Mouse (Mus musculus) forebrain, embryonic 15.5 days (tissue): ENCODE data around the gene Tvp23a. TPM values are rescaled to one million over a fixed set of nuclear protein-coding genes. Genes with fewer than 3 reads are reported as not detected.
A peak's percentile ranks its signal among the peaks of the same experiment; 100 is the strongest.

Experiments
- ATAC-seq: fragments of 200-750 bp; cut with Nextera tagmentation; replicated peaks from 2 replicates; pipeline ENCODE4 v1.8.0; 2017; ENCODE audit warnings: mild to moderate bottlenecking, moderate TSS enrichment, moderate library complexity
- H3K27ac ChIP-seq: fragments of 300-500 bp; sonication (generic); replicated peaks from 2 replicates; pipeline ENCODE4 v1.5.1; 2015; ENCODE audit warnings: mild to moderate bottlenecking, inconsistent platforms
- H3K27me3 ChIP-seq: fragments of 300-500 bp; sonication (generic); 2 replicates; pipeline ENCODE4 v1.6.1; 2015; ENCODE audit warnings: inconsistent platforms
- H3K36me3 ChIP-seq: fragments of 300-500 bp; sonication (generic); 2 replicates; pipeline ENCODE4 v1.6.1; 2015; ENCODE audit warnings: mild to moderate bottlenecking, inconsistent platforms
- H3K4me1 ChIP-seq: fragments of 300-500 bp; sonication (generic); 2 replicates; pipeline ENCODE4 v1.6.1; 2015; ENCODE audit warnings: inconsistent platforms
- H3K4me2 ChIP-seq: fragments of 300-500 bp; sonication (generic); replicated peaks from 2 replicates; pipeline ENCODE4 v1.6.1; 2015; ENCODE audit warnings: mild to moderate bottlenecking, inconsistent platforms
- H3K4me3 ChIP-seq: fragments of 300-500 bp; sonication (generic); 2 replicates; pipeline ENCODE4 v1.5.1; 2015; ENCODE audit warnings: mild to moderate bottlenecking, inconsistent platforms
- H3K9ac ChIP-seq: fragments of 300-500 bp; sonication (generic); replicated peaks from 2 replicates; pipeline ENCODE4 v1.6.1; 2015; ENCODE audit warnings: mild to moderate bottlenecking, inconsistent platforms
- H3K9me3 ChIP-seq: fragments of 300-500 bp; sonication (generic); 2 replicates; pipeline ENCODE4 v1.6.1; 2016; ENCODE audit warnings: inconsistent platforms
- WGBS: fragments of 180-500 bp; shearing (Covaris S2); methylation state at CpG from one replicate; pipeline ENCODE4 v1.1.7; 2015; ENCODE audit warnings: mixed read lengths; 5-methylcytosine and 5-hydroxymethylcytosine counted together
- polyA plus RNA-seq: library from polyadenylated mRNA; unstranded; fragments of >200 nt; fragmentation: Nextera tagmentation; extraction: Ambion mirVana; gene quantifications from 2 replicates; pipeline ENCODE4 v1.2.1, GENCODE M21; 2015

Gene Tvp23a
- polyA plus RNA-seq: 52.1 and 53.0 TPM in 2 replicates

- peak; percentile 99 for ATAC-seq
- WGBS: 1% methylated on average over 12 of the region's 12 CpGs
- H3K4me3 ChIP-seq: peak within 1 kb of the TSS; percentile 65
- H3K9me3 ChIP-seq: no peaks in the 10 kb centered on the region
- H3K9ac ChIP-seq: peak within 1 kb of the TSS; percentile 88
- H3K4me1 ChIP-seq: peaks cover 26% of the 10 kb centered on the region
- H3K27me3 ChIP-seq: no peaks in the 10 kb centered on the region
- H3K4me2 ChIP-seq: peak within 1 kb of the TSS; percentile 86
- no peaks in the 10 kb centered on the region for H3K36me3 ChIP-seq
- peak within 1 kb of the TSS; percentile 89 for H3K27ac ChIP-seq
These were observed at the start of gene Tvp23a for GRCm38 (mm10) chr16:10447264-10447594. Gene Tvp23a, minus strand, starts transcription at chr16:10447362.

DNA sequence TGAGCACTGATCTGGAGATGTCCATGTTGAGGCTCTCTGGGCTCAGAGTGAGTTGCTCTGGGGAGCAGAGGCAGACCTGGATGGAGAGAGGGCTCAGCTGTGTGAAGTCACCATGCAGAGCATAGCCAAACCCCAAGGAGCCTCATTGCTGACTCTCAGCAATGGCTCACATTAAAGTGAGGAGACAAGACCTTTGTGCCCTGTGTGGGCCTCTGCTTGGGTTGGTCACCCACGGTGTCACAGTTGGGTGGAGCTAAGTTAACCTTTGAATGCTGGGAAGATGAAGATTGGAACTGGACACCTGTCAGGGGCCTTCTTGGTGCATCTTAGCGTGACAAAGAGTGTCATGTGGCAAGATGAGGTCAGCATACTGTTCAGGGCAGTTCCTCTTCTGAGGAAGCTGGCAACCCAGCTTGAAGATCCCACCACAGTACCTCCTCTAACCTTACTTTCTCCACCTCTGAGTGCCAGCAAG is 48.7 kb upstream of the Tvp23a start:
- no peak overlapping the region for H3K4me2 ChIP-seq
- 69% methylated on average over 2 of the region's 2 CpGs for WGBS
- no peak for ATAC-seq
- H3K27me3 ChIP-seq: no peaks in the 10 kb centered on the region
- H3K9ac ChIP-seq: no peak overlapping the region
- H3K4me1 ChIP-seq: no peaks in the 10 kb centered on the region
- H3K27ac ChIP-seq: no peak overlapping the region
- H3K4me3 ChIP-seq: no peak overlapping the region
- no peaks in the 10 kb centered on the region for H3K9me3 ChIP-seq
- no peaks in the 10 kb centered on the region for H3K36me3 ChIP-seq

- no peak overlapping the region for H3K9ac ChIP-seq
- ATAC-seq: no peak
- WGBS: 86% methylated on average over 3 of the region's 3 CpGs
These were observed 45.4 kb upstream of the Tvp23a start for GRCm38 (mm10) chr16:10492587-10492986.

DNA sequence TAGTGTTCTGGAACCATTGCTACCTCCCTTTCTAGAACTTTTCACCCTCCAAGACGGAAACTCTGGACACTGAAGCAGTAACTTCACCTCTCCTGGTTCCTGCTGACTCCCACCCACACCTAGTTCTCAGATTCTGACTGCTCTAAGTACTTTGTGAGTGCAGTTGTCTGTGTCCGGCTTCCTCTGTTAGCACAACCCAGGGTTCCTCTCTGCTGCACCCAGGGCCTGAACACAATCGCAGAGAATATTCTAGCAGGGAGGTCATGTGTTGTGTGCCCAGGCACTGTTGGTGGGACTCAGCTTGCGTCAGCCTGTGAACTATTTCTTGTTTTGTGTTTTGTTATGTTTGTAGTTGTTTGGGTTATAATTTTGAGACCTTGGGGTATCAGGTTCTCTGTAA is 44.6 kb upstream of the Tvp23a start:
- H3K4me2 ChIP-seq: no peak overlapping the region
- peaks cover 4% of the 10 kb centered on the region for H3K4me1 ChIP-seq
- no peak for ATAC-seq
- no peak overlapping the region for H3K27ac ChIP-seq
- H3K9me3 ChIP-seq: no peaks in the 10 kb centered on the region
- H3K4me3 ChIP-seq: no peak overlapping the region
- H3K27me3 ChIP-seq: 0 out of 2 replicates have a peak, but pooled peaks cover 5% of the 10 kb centered on the region
- no peaks in the 10 kb centered on the region for H3K36me3 ChIP-seq
- H3K9ac ChIP-seq: no peak overlapping the region
- WGBS: 90% methylated on average over 4 of the region's 4 CpGs

More at GRCm38 (mm10) chr16:10492587-10492986, 45.4 kb upstream of the Tvp23a start:
- Histone ChIP-seq H3K9me3 (no peaks in the 10 kb centered on the region), H3K27me3 (0 out of 2 replicates have a peak, but pooled peaks cover 5% of the 10 kb centered on the region), H3K36me3 (no peaks in the 10 kb centered on the region), H3K4me1 (peaks cover 4% of the 10 kb centered on the region), H3K4me2 (no peak overlapping the region), H3K4me3 (no peak overlapping the region), H3K27ac (no peak overlapping the region)

GRCm38 (mm10) chr16:10490503-10491150 is 43.5 kb upstream of the Tvp23a start:
- no peak for ATAC-seq
- Histone ChIP-seq H3K27me3 (0 out of 2 replicates have a peak, but pooled peaks cover 5% of the 10 kb centered on the region), H3K27ac (no peak overlapping the region), H3K36me3 (no peaks in the 10 kb centered on the region), H3K4me3 (no peak overlapping the region), H3K9ac (no peak overlapping the region), H3K4me1 (peaks cover 4% of the 10 kb centered on the region), H3K9me3 (no peaks in the 10 kb centered on the region), H3K4me2 (no peak overlapping the region)
- 83% methylated on average over 18 of the region's 18 CpGs for WGBS

DNA sequence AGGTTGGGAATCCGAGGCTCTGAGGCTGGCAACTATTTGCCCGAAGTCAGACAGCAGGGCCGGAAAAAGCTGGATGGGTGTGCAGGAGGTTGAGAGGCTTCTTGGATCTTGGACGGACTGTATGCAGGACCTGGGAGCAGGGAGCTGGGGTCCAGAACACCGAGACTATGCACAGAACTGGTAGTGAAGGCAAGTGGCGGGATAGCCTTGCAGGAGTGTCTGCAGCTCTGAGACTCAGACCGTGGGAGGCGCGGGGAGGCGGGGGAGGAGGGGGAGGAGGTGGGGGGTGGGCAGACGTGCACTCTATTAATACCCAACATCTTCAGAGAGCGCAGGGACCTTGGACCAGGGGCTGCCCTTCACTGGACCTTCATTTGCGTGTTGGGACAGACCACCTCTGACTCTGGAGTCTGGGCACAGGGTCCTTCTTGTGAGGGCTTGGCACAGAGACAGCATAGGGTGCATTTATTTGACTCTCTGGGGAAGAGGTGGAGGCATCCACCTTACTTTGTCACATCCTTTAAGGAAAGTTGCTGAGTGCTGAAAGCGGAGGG is 42.8 kb upstream of the Tvp23a start:
- Histone ChIP-seq H3K36me3 (no peaks in the 10 kb centered on the region), H3K27me3 (0 out of 2 replicates have a peak, but pooled peaks cover 5% of the 10 kb centered on the region), H3K4me1 (peaks cover 4% of the 10 kb centered on the region), H3K4me3 (peak overlapping the region; percentile 11), H3K27ac (no peak overlapping the region), H3K9ac (no peak overlapping the region), H3K4me2 (peak overlapping the region; percentile 17), H3K9me3 (no peaks in the 10 kb centered on the region)
- no peak for ATAC-seq
- WGBS: 20% methylated on average over 14 of the region's 14 CpGs

GRCm38 (mm10) chr16:10489483-10489882 is 42.3 kb upstream of the Tvp23a start:
- Histone ChIP-seq H3K27ac (no peak overlapping the region), H3K27me3 (0 out of 2 replicates have a peak, but pooled peaks cover 5% of the 10 kb centered on the region), H3K36me3 (no peaks in the 10 kb centered on the region), H3K4me2 (peak overlapping the region; percentile 17), H3K9ac (no peak overlapping the region), H3K4me3 (peak overlapping the region; percentile 11), H3K4me1 (peaks cover 4% of the 10 kb centered on the region), H3K9me3 (no peaks in the 10 kb centered on the region)
- ATAC-seq: no peak
- 10% methylated on average over 9 of the region's 9 CpGs for WGBS

DNA sequence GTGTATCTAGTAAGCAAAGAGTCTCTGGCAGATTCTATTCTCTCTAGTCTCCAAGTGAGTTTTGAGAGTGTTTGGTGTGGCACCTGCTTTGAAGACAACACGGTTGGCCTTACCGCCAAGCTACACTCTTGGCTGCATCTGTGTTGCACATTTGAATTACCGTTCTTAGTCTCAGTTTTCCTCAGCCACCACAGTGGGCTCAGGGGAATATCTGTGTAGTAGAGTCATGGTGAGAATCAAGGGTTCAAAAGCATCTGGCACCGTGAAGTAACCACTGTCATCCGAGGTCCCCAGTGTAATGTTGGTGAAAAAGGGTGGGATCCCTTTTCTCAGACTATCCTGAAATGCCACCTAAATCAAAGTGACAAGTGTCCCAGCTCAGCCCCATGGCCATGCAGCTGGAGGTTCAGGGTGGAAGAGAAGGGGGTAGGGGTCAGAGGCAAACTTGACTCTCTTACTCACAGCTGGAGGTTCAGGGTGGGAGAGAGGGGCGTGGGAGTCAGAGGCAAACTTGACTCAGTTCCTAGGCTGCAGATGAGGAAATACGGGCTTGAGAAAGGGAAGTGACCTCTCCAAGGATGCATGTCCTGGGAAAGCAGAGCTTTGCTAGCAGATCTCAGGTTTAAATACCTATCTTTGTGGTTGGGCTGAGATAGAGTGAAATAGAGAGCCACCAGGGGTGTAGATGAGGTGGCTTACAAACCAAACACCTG is 41.8 kb upstream of the Tvp23a start:
- no peak overlapping the region for H3K4me3 ChIP-seq
- H3K27me3 ChIP-seq: 0 out of 2 replicates have a peak, but pooled peaks cover 5% of the 10 kb centered on the region
- 87% methylated on average over 7 of the region's 7 CpGs for WGBS
- H3K9me3 ChIP-seq: no peaks in the 10 kb centered on the region
- H3K36me3 ChIP-seq: no peaks in the 10 kb centered on the region
- H3K4me1 ChIP-seq: peaks cover 4% of the 10 kb centered on the region
- no peak overlapping the region for H3K4me2 ChIP-seq
- no peak overlapping the region for H3K27ac ChIP-seq
- H3K9ac ChIP-seq: no peak overlapping the region
- no peak for ATAC-seq

GRCm38 (mm10) chr16:10487895-10488493 is 40.8 kb upstream of the Tvp23a start:
- WGBS: 88% methylated on average over 8 of the region's 8 CpGs
- Histone ChIP-seq H3K27me3 (0 out of 2 replicates have a peak, but pooled peaks cover 5% of the 10 kb centered on the region), H3K9me3 (no peaks in the 10 kb centered on the region), H3K4me1 (peaks cover 4% of the 10 kb centered on the region), H3K36me3 (no peaks in the 10 kb centered on the region), H3K9ac (no peak overlapping the region), H3K4me3 (no peak overlapping the region), H3K4me2 (no peak overlapping the region), H3K27ac (no peak overlapping the region)
- no peak for ATAC-seq

- Histone ChIP-seq H3K4me1 (peaks cover 4% of the 10 kb centered on the region), H3K27me3 (0 out of 2 replicates have a peak, but pooled peaks cover 5% of the 10 kb centered on the region), H3K9me3 (no peaks in the 10 kb centered on the region), H3K27ac (no peak overlapping the region), H3K36me3 (no peaks in the 10 kb centered on the region), H3K4me3 (no peak overlapping the region), H3K9ac (no peak overlapping the region), H3K4me2 (no peak overlapping the region)
- ATAC-seq: no peak
- 74% methylated on average over 3 of the region's 3 CpGs for WGBS
These were observed 39.8 kb upstream of the Tvp23a start for GRCm38 (mm10) chr16:10486993-10487392.

- H3K36me3 ChIP-seq: no peaks in the 10 kb centered on the region
- H3K4me1 ChIP-seq: no peaks in the 10 kb centered on the region
- no peak overlapping the region for H3K4me3 ChIP-seq
- no peak overlapping the region for H3K4me2 ChIP-seq
- H3K27me3 ChIP-seq: no peaks in the 10 kb centered on the region
- no peak overlapping the region for H3K27ac ChIP-seq
- 67% methylated on average over 4 of the region's 4 CpGs for WGBS
- no peaks in the 10 kb centered on the region for H3K9me3 ChIP-seq
- H3K9ac ChIP-seq: no peak overlapping the region
- no peak for ATAC-seq
These were observed 35.2 kb upstream of the Tvp23a start for GRCm38 (mm10) chr16:10482343-10482742.

DNA sequence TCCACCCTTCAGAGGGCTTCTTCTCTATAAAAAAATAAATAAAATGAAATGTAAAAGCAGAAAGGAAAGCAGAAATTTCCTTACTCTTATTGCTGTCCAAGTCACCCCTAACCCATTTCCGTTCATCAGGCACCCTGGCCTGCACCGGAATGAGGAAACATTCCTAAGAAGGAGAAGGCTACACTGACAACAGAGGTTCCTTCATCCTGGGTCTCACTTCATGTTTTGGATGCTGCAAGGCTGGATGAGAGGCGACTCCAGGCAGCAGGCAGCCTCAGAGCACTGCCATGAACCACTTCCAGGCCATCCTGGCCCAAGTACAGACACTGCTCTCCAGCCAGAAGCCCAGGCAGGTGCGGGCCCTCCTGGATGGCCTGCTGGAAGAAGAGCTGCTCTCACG is 32.7 kb upstream of the Tvp23a start, which contains the start of gene Ciita:
TSS of gene Ciita (plus strand) at position 203 of the 400 bp plus-strand sequence.
- no peak for ATAC-seq
- no peak within 1 kb of the TSS for H3K4me2 ChIP-seq
- H3K9me3 ChIP-seq: no peaks in the 10 kb centered on the region
- H3K4me3 ChIP-seq: no peak within 1 kb of the TSS
- no peaks in the 10 kb centered on the region for H3K27me3 ChIP-seq
- H3K9ac ChIP-seq: no peak within 1 kb of the TSS
- no peaks in the 10 kb centered on the region for H3K36me3 ChIP-seq
- H3K27ac ChIP-seq: no peak within 1 kb of the TSS
- no peaks in the 10 kb centered on the region for H3K4me1 ChIP-seq
- WGBS: 81% methylated on average over 5 of the region's 5 CpGs
